Mouse (Mus musculus): ENCODE data around the gene Atf1.
"Not testable (repeated sequence)": the region's sequence is repeated elsewhere in the genome, so short reads cannot be mapped to it uniquely, and the experiment has no call there.

Atf1 gene

DNA sequence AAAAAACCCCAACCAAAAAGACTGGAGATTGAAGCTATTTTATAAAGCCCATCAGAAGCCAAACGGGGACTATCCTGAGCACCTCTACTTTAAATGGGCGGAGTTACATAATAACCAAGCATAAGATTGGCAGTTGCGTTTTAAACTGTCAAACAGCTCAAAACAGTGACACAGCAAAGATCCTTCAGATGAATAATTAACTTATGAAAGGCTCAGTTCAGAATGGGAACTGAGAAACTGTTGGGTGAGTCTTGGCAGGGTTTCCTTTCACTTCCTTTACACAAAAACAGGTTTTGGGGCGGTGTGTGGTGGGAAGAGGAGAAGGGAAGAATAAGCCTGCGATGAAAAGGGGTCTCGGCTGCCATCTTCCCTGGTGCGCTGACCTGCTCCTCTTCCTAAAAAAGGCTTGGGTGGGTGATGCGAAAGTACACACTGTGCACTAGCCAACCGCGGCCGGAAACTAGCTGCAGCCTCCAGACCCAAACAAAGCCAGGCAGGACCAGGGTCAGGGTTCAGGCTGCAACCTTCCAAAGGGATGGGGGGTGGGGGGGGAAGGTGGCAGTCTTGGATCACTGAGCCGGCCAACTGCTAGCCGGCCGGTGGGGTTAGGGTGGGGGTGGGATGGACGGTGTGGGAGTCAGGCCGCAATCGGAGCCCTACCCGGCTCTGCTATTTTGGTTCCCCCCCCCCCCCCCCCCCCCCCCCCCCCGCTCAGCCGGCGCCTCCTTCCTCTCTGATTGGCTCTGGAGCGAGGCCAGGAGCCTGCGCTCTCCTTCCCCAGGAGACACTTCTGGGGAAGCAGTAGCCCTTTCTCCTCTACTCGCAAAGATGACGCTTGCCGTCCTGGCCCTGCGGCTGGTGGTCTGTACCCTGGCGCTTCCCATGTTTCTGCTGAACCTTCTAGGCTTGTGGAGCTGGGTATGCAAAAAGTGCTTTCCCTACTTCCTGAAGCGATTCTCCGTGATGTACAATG, 76.7 kb downstream of the Atf1 start, which contains the start of gene Mettl7a1:
Gene Mettl7a1 (plus strand): TSS at position 122 of the 973 bp plus-strand sequence.
- DNase-seq (ENCODE audit: low read depth, low spot score), result peak; percentile 65

DNA sequence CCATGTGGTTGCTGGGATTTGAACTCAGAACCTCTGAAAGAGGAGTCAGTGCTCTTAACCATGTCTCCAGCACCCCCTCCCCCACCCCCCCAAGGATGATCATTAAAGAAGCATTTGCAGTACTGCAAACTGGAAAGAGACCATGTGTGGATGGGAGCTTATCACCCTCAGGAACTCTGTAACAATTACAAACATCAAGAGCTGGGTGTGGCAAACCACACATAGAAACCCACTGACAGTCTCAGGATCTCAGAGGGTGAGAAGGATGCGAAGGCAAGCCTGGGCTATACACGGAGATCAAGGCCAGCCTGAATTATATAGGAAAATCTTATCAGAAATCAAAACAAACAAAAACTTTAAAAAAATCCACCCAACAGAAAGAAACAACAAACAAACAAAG, 78.6 kb downstream of the Atf1 start:
- DNase-seq (ENCODE audit: low read depth, low spot score), result no peak

GRCm38 (mm10) chr15:100307438-100308096, 79.9 kb downstream of the Atf1 start:
- not testable (repeated sequence) for DNase-seq (ENCODE audit: low read depth, low spot score)

All from brain, embryonic 18.5 days (tissue).